Mouse (Mus musculus) megakaryocyte, embryonic 14.5 days (primary cell): ENCODE results near the gene Gm49405. TPM values are rescaled to one million over a fixed set of nuclear protein-coding genes. Genes with fewer than 3 reads are reported as not detected.
A peak's percentile ranks its signal among the peaks of the same experiment; 100 is the strongest.

Source experiments
- H3K27me3 ChIP-seq: replicated peaks from 2 replicates; pipeline ENCODE3; 2012; ENCODE audit warnings: inconsistent platforms
- H3K36me3 ChIP-seq: replicated peaks from 2 replicates; pipeline ENCODE3; 2012; ENCODE audit warnings: low read length, inconsistent platforms, mixed read lengths
- H3K4me1 ChIP-seq: 2 replicates; pipeline ENCODE4 v1.6.1; 2012; ENCODE audit warnings: inconsistent platforms
- H3K4me3 ChIP-seq: replicated peaks from 2 replicates; pipeline ENCODE3; 2012; ENCODE audit warnings: moderate library complexity, mild to moderate bottlenecking, inconsistent platforms
- H3K9me3 ChIP-seq: 2 replicates; pipeline ENCODE4 v1.6.1; 2012; ENCODE audit warnings: inconsistent platforms
- FLI1 ChIP-seq: IDR thresholded peaks from 2 replicates; pipeline ENCODE4 v1.6.1; 2012; ENCODE audit warnings: low read length, inconsistent platforms, mixed read lengths
- GATA1 ChIP-seq: IDR thresholded peaks from 3 replicates; pipeline ENCODE4 v1.6.1; 2012; ENCODE audit warnings: mixed read lengths, low read length, inconsistent platforms, borderline replicate concordance
- polyA plus RNA-seq: library from polyadenylated mRNA; stranded (reverse); fragments of >175 nt; gene quantifications from 2 replicates; pipeline ENCODE4 v1.2.3, GENCODE M21; 2012; ENCODE audit warnings: low replicate concordance; ENCODE audit not compliant: insufficient read depth

The Gm49405 gene
- polyA plus RNA-seq, 1 experiment = 0.93 TPM

GRCm38 (mm10) chr19:4011086-4011485 lies 10.7 kb downstream of the Gm49405 start:
- Histone ChIP-seq H3K36me3 (peaks cover 52% of the 10 kb centered on the region), H3K9me3 (no peaks in the 10 kb centered on the region), H3K27me3 (no peaks in the 10 kb centered on the region), H3K4me3 (no peak overlapping the region), H3K4me1 (peaks cover 46% of the 10 kb centered on the region)
- TF ChIP-seq FLI1 (no peak), GATA1 (no peak)

GRCm38 (mm10) chr19:4012432-4013022 lies 12.1 kb downstream of the Gm49405 start, which contains the start of gene Ndufv1:
Gene Ndufv1, minus strand, starts transcription at chr19:4012806.
- TF ChIP-seq GATA1 (no peak), FLI1 (peak; percentile 78)
- H3K9me3 ChIP-seq = no peaks in the 10 kb centered on the region
- H3K36me3 ChIP-seq = peaks cover 37% of the 10 kb centered on the region
- peak within 1 kb of the TSS; percentile 97 for H3K4me3 ChIP-seq
- peaks cover 49% of the 10 kb centered on the region for H3K4me1 ChIP-seq
- no peaks in the 10 kb centered on the region for H3K27me3 ChIP-seq

- Histone ChIP-seq H3K27me3 (no peaks in the 10 kb centered on the region), H3K4me1 (peaks cover 49% of the 10 kb centered on the region)
Measured at GRCm38 (mm10) chr19:4013066-4013465, 12.6 kb downstream of the Gm49405 start.

GRCm38 (mm10) chr19:4014802-4015201 lies 14.4 kb downstream of the Gm49405 start:
- H3K4me3 ChIP-seq = peak overlapping the region; percentile 44
- TF ChIP-seq FLI1 (no peak), GATA1 (no peak)
- H3K4me1 ChIP-seq = peaks cover 64% of the 10 kb centered on the region
- peaks cover 15% of the 10 kb centered on the region for H3K36me3 ChIP-seq
- no peaks in the 10 kb centered on the region for H3K27me3 ChIP-seq
- H3K9me3 ChIP-seq = no peaks in the 10 kb centered on the region

More at GRCm38 (mm10) chr19:4013066-4013465, 12.6 kb downstream of the Gm49405 start:
- Histone ChIP-seq H3K9me3 (no peaks in the 10 kb centered on the region), H3K36me3 (peaks cover 32% of the 10 kb centered on the region), H3K4me3 (peak overlapping the region; percentile 97)
- no peak for TF ChIP-seq FLI1
- TF ChIP-seq GATA1 = no peak

GRCm38 (mm10) chr19:4015635-4016034 lies 15.2 kb downstream of the Gm49405 start:
- Histone ChIP-seq H3K4me1 (peaks cover 67% of the 10 kb centered on the region), H3K9me3 (no peaks in the 10 kb centered on the region), H3K27me3 (no peaks in the 10 kb centered on the region), H3K4me3 (no peak overlapping the region), H3K36me3 (peaks cover 6% of the 10 kb centered on the region)
- TF ChIP-seq GATA1 = no peak
- TF ChIP-seq FLI1 = no peak

- TF ChIP-seq FLI1 = no peak
- Histone ChIP-seq H3K9me3 (no peaks in the 10 kb centered on the region), H3K36me3 (no peaks in the 10 kb centered on the region), H3K4me1 (peaks cover 50% of the 10 kb centered on the region), H3K27me3 (no peaks in the 10 kb centered on the region), H3K4me3 (no peak overlapping the region)
Measured at GRCm38 (mm10) chr19:4017921-4018587, 17.6 kb downstream of the Gm49405 start.

GRCm38 (mm10) chr19:4018743-4019583 lies 18.5 kb downstream of the Gm49405 start:
- Histone ChIP-seq H3K4me3 (peak overlapping the region; percentile 38), H3K4me1 (peaks cover 43% of the 10 kb centered on the region), H3K36me3 (no peaks in the 10 kb centered on the region)

GRCm38 (mm10) chr19:4023185-4023584 lies 22.8 kb downstream of the Gm49405 start:
- TF ChIP-seq GATA1 = no peak
- TF ChIP-seq FLI1 = no peak
- Histone ChIP-seq H3K4me3 (no peak overlapping the region), H3K27me3 (peaks cover 10% of the 10 kb centered on the region), H3K4me1 (peaks cover 21% of the 10 kb centered on the region), H3K36me3 (no peaks in the 10 kb centered on the region), H3K9me3 (peaks cover 25% of the 10 kb centered on the region)

More at GRCm38 (mm10) chr19:4018743-4019583, 18.5 kb downstream of the Gm49405 start:
- no peaks in the 10 kb centered on the region for H3K27me3 ChIP-seq
- TF ChIP-seq FLI1 = no peak
- TF ChIP-seq GATA1 = no peak
- no peaks in the 10 kb centered on the region for H3K9me3 ChIP-seq

- H3K9me3 ChIP-seq = peaks cover 35% of the 10 kb centered on the region
- TF ChIP-seq FLI1 = no peak
- TF ChIP-seq GATA1 = no peak
- peaks cover 10% of the 10 kb centered on the region for H3K27me3 ChIP-seq
- no peak overlapping the region for H3K4me3 ChIP-seq
- H3K36me3 ChIP-seq = no peaks in the 10 kb centered on the region
- peaks cover 9% of the 10 kb centered on the region for H3K4me1 ChIP-seq
Measured at GRCm38 (mm10) chr19:4027576-4027975, 27.1 kb downstream of the Gm49405 start.

GRCm38 (mm10) chr19:4032668-4033067 lies 32.2 kb downstream of the Gm49405 start:
- Histone ChIP-seq H3K27me3 (no peaks in the 10 kb centered on the region), H3K9me3 (peaks cover 14% of the 10 kb centered on the region; the same call in 1 of the 2 replicates), H3K36me3 (peaks cover 19% of the 10 kb centered on the region), H3K4me1 (peaks cover 42% of the 10 kb centered on the region), H3K4me3 (no peak overlapping the region)
- TF ChIP-seq FLI1 = no peak
- TF ChIP-seq GATA1 = no peak
